Mouse (Mus musculus): ENCODE results near the gene Tmem238. TPM values are rescaled to one million over a fixed set of nuclear protein-coding genes. Genes with fewer than 3 reads are reported as not detected.
A peak's percentile ranks its signal among the peaks of the same experiment; 100 is the strongest.

The Tmem238 gene
- total and polyA plus RNA-seq, 3 experiments, result 23.8 to 31.3 TPM; not detected in 1

GRCm38 (mm10) chr7:4739544-4740275 is 49.7 kb downstream of the Tmem238 start, which contains the start of gene Kmt5c:
Kmt5c (plus strand) TSS chr7:4740115.
- peaks cover 0 to 4% of the 10 kb centered on the region in 2 experiments; a peak in 2 of 4 replicates for H3K36me3 ChIP-seq (ENCODE audit: control insufficient read depth in 1 of 2, insufficient read depth in 2 of 2, low read length in 2 of 2)
- peaks cover 2 to 10% of the 10 kb centered on the region in 2 experiments for H3K4me1 ChIP-seq (ENCODE audit: control insufficient read depth in 1 of 2, insufficient read depth in 2 of 2, low read length in 2 of 2)
- no peaks in the 10 kb centered on the region for H3K27me3 ChIP-seq (ENCODE audit: control insufficient read depth in 1 of 2, insufficient read depth in 2 of 2, low read length in 2 of 2)
- H3K4me3 ChIP-seq (ENCODE audit: control insufficient read depth in 1 of 2, insufficient read depth in 1 of 2, low read depth in 2 of 2, low read length in 2 of 2), result peak within 1 kb of the TSS; percentile 58 to 74
- no peaks in the 10 kb centered on the region; the same call in 1 of the 2 replicates for H3K79me2 ChIP-seq (ENCODE audit: control insufficient read depth, insufficient read depth, low read length, poor library complexity)
- DNase-seq (ENCODE audit: low read depth, low spot score), result peak; percentile 99
- H3K9ac ChIP-seq (ENCODE audit: control insufficient read depth, low read depth, low read length, poor library complexity, severe bottlenecking), result peak within 1 kb of the TSS; percentile 82
- peak within 1 kb of the TSS; percentile 61 for H3K27ac ChIP-seq (ENCODE audit: control insufficient read depth, low read depth, low read length)
- H3K9me3 ChIP-seq (replicated peaks; ENCODE audit: insufficient read depth, low read length), result no peaks in the 10 kb centered on the region
- TF ChIP-seq RCOR1 (IDR thresholded peaks at IDR 0.05; ENCODE audit: low read depth, low read length), result no peak
- no peak for TF ChIP-seq MAZ (IDR thresholded peaks at IDR 0.05; ENCODE audit: low read depth, low read length)
- no peak for TF ChIP-seq USF2 (IDR thresholded peaks at IDR 0.05; ENCODE audit: borderline replicate concordance in 1 of 2, insufficient read depth in 1 of 2, low read depth in 1 of 2, low read length in 2 of 2)
- no peak for TF ChIP-seq TCF12 (IDR thresholded peaks at IDR 0.05; ENCODE audit: low read depth, low read length)
- no peak for TF ChIP-seq EP300 (IDR thresholded peaks at IDR 0.05; ENCODE audit: low read depth in 1 of 2, low read length in 2 of 2)
- no peak for TF ChIP-seq GATA1 (IDR thresholded peaks at IDR 0.05; ENCODE audit: low read depth, low read length)
- no peak for TF ChIP-seq MYB (IDR thresholded peaks at IDR 0.05; ENCODE audit: low read depth, low read length)
- 0 out of 2 replicates have a peak, but pooled peaks have one; percentile 45 for TF ChIP-seq KAT2A (conservative IDR thresholded peaks at IDR 0.05; ENCODE audit: low read depth, low read length)
- no peak; the same call in 1 of the 2 replicates for TF ChIP-seq MAX (IDR thresholded peaks at IDR 0.05; ENCODE audit: low read length)
- no peak for TF ChIP-seq MYC (IDR thresholded peaks at IDR 0.05; ENCODE audit: low read depth, low read length)
- peak; percentile 18; the same call in 1 of the 2 replicates for TF ChIP-seq NRF1 (IDR thresholded peaks at IDR 0.05; ENCODE audit: insufficient read depth, low read depth, low read length, poor library complexity, severe bottlenecking)
- peak; percentile 80 for TF ChIP-seq MXI1 (IDR thresholded peaks at IDR 0.05; ENCODE audit: low read depth, low read length)
- TF ChIP-seq ZMIZ1 (IDR thresholded peaks at IDR 0.05; ENCODE audit: low read depth, low read length), result no peak
- peak in 1 of 2 experiments; percentile 73; a peak in 2 of 4 replicates for TF ChIP-seq POLR2A (IDR thresholded peaks at IDR 0.05; ENCODE audit: control insufficient read depth in 1 of 2, insufficient read depth in 1 of 2, low read depth in 1 of 2, low read length in 2 of 2, poor library complexity in 1 of 2)
- TF ChIP-seq E2F4 (IDR thresholded peaks at IDR 0.05; ENCODE audit: borderline replicate concordance, low read depth, low read length), result no peak
- TF ChIP-seq BHLHE40 (IDR thresholded peaks at IDR 0.05; ENCODE audit: borderline replicate concordance, low read depth, low read length), result no peak
- no peak for TF ChIP-seq MEF2A (IDR thresholded peaks at IDR 0.05; ENCODE audit: extremely low read depth, insufficient replicate concordance, low read depth, low read length, poor library complexity, severe bottlenecking)
- no peak for TF ChIP-seq ZC3H11A (IDR thresholded peaks at IDR 0.05; ENCODE audit: low read depth, low read length)
- TF ChIP-seq POLR2AphosphoS2 (IDR thresholded peaks at IDR 0.05; ENCODE audit: low read length), result peak; percentile 57; the same call in 1 of the 2 replicates
- peak; percentile 90 for TF ChIP-seq CHD2 (IDR thresholded peaks at IDR 0.05; ENCODE audit: low read length)
- TF ChIP-seq GABPA (IDR thresholded peaks at IDR 0.05; ENCODE audit: low read depth, low read length), result no peak
- TF ChIP-seq RAD21 (IDR thresholded peaks at IDR 0.05; ENCODE audit: low read depth, low read length), result no peak
- TF ChIP-seq NELFE (IDR thresholded peaks at IDR 0.05; ENCODE audit: low read depth, low read length), result peak; percentile 73; the same call in 1 of the 2 replicates
- no peak for TF ChIP-seq TAL1 (IDR thresholded peaks at IDR 0.05; ENCODE audit: low read length)
- no peak for TF ChIP-seq POLR2AphosphoS5 (IDR thresholded peaks at IDR 0.05; ENCODE audit: borderline replicate concordance, low read depth, low read length)
- no peak for TF ChIP-seq CHD1 (IDR thresholded peaks at IDR 0.05; ENCODE audit: low read depth, low read length)
- no peak for TF ChIP-seq MAFK (IDR thresholded peaks at IDR 0.05; ENCODE audit: borderline replicate concordance, low read depth, low read length)
- no peak for TF ChIP-seq UBTF (IDR thresholded peaks at IDR 0.05; ENCODE audit: borderline replicate concordance, insufficient read depth, low read depth, low read length)
- no peak for TF ChIP-seq ZNF384 (IDR thresholded peaks at IDR 0.05; ENCODE audit: low read depth, low read length)
- no peak for TF ChIP-seq JUND (IDR thresholded peaks at IDR 0.05; ENCODE audit: low read depth, low read length)
- TF ChIP-seq ZKSCAN1 (IDR thresholded peaks at IDR 0.05; ENCODE audit: low read depth, low read length), result no peak
- peak; percentile 58 for TF ChIP-seq ELF1 (IDR thresholded peaks at IDR 0.05; ENCODE audit: low read depth, low read length)
- peak; percentile 95 for TF ChIP-seq TBP (IDR thresholded peaks at IDR 0.05; ENCODE audit: low read depth, low read length)
- TF ChIP-seq USF1 (IDR thresholded peaks at IDR 0.05; ENCODE audit: low read depth, low read length), result no peak
- peak; percentile 70 for TF ChIP-seq HCFC1 (IDR thresholded peaks at IDR 0.05; ENCODE audit: low read depth, low read length)
- TF ChIP-seq CTCF (IDR thresholded peaks at IDR 0.05 in 2 of 3, conservative IDR thresholded peaks at IDR 0.05 in 1 of 3; ENCODE audit: control insufficient read depth in 1 of 3, insufficient read depth in 1 of 3, low read depth in 2 of 3, low read length in 3 of 3, poor library complexity in 1 of 3, severe bottlenecking in 1 of 3), result no peak
